In the genomic region with DNA sequence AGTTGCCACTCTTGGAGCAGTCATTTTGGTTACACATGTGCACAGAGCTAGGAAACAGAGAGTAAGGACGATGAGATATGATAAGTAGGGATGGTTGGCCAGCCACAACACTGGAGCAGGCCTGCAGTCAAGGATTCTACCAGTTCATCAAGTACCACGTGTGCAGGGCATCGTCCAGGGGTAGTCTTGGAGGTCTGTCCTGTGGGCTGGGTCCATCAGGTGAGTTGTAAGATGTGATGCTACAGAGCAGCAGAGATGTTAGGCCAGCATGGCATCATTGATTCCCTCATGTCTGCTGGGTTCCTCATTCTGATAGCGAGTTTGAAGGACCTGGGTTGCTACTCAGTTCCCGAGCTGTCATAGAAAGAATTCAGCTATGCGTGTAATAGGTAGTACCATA, we compare ENCODE assay signal across 28 mouse cellular contexts.
"Had no signal": no experiment of that assay in that cellular context is flagged by ENCODE, and none has a peak within 500 bp of the region (broad histone marks: within the 10 kb centered on the region; RNA-seq: fewer than 3 reads in every experiment).

No protein-coding gene starts in this region.

- ATAC-seq: forebrain, embryonic 13.5 days; forebrain, embryonic 14.5 days; forebrain, embryonic 15.5 days; forebrain, embryonic 16.5 days; forebrain, postnatal 0 days had no signal

- H3K27ac ChIP-seq: embryonic facial prominence, embryonic 10.5 days; embryonic facial prominence, embryonic 12.5 days; embryonic facial prominence, embryonic 13.5 days; embryonic facial prominence, embryonic 15.5 days; forebrain, embryonic 10.5 days; forebrain, embryonic 12.5 days; forebrain, embryonic 13.5 days; forebrain, embryonic 15.5 days; gastrocnemius, adult 2 months; heart, adult 2 months had no signal

- H3K4me2 ChIP-seq: embryonic facial prominence, embryonic 12.5 days; embryonic facial prominence, embryonic 13.5 days; embryonic facial prominence, embryonic 15.5 days; forebrain, embryonic 12.5 days; forebrain, embryonic 13.5 days; forebrain, embryonic 15.5 days had no signal

- DNase-seq: cerebellum, adult 18-20 months; cerebellum, adult 2 months; cerebellum, adult 8-10 months; cerebellum, adult 9-10 months; cerebellum, adult 9-11 months; cerebellum, postnatal 10 days; cerebellum, postnatal 14 days; cerebellum, postnatal 25 days; cerebellum, postnatal 36 days; embryo, embryonic 11 days; forebrain, postnatal 0 days; gastrocnemius, adult 2 months; gastrocnemius, postnatal 10 days; gastrocnemius, postnatal 25 days; gastrocnemius, postnatal 36 days; heart, adult 18-20 months; heart, adult 2 months had no signal

- H3K4me1 ChIP-seq: embryonic facial prominence, embryonic 10.5 days; embryonic facial prominence, embryonic 12.5 days; embryonic facial prominence, embryonic 13.5 days; embryonic facial prominence, embryonic 15.5 days; forebrain, embryonic 12.5 days; forebrain, embryonic 15.5 days had no signal

- H3K27me3 ChIP-seq: embryonic facial prominence, embryonic 12.5 days; embryonic facial prominence, embryonic 13.5 days; embryonic facial prominence, embryonic 15.5 days; forebrain, embryonic 12.5 days; forebrain, embryonic 13.5 days; forebrain, embryonic 15.5 days had no signal

- H3K4me3 ChIP-seq: embryonic facial prominence, embryonic 10.5 days; embryonic facial prominence, embryonic 12.5 days; embryonic facial prominence, embryonic 13.5 days; embryonic facial prominence, embryonic 15.5 days; erythroblast, embryonic 14.5 days; forebrain, embryonic 10.5 days; forebrain, embryonic 12.5 days; forebrain, embryonic 13.5 days; forebrain, embryonic 15.5 days; gastrocnemius, adult 2 months; heart, adult 2 months had no signal

- H3K9ac ChIP-seq: embryonic facial prominence, embryonic 12.5 days; embryonic facial prominence, embryonic 13.5 days; embryonic facial prominence, embryonic 15.5 days; forebrain, embryonic 12.5 days; forebrain, embryonic 13.5 days; forebrain, embryonic 15.5 days; forebrain, postnatal 0 days had no signal

- H3K9me3 ChIP-seq: embryonic facial prominence, embryonic 10.5 days; embryonic facial prominence, embryonic 12.5 days; embryonic facial prominence, embryonic 13.5 days; embryonic facial prominence, embryonic 15.5 days; forebrain, embryonic 10.5 days; forebrain, embryonic 12.5 days; forebrain, embryonic 13.5 days; forebrain, embryonic 15.5 days had no signal
